Mouse (Mus musculus) heart, embryonic 10.5 days (tissue): ENCODE results near the gene Gm4981. TPM values are rescaled to one million over a fixed set of nuclear protein-coding genes. Genes with fewer than 3 reads are reported as not detected.
"Not testable (repeated sequence)": the region's sequence is repeated elsewhere in the genome, so short reads cannot be mapped to it uniquely, and the experiment has no call there.

Experiments
- DNase-seq: peaks from one replicate; pipeline ENCODE4 v3.0.0-alpha.2; 2017; ENCODE audit warnings: low spot score
- H3K27ac ChIP-seq: fragments of 300-500 bp; sonication (generic); 2 replicates; pipeline ENCODE4 v1.5.1; 2016; ENCODE audit warnings: mild to moderate bottlenecking
- H3K27me3 ChIP-seq: fragments of 300-500 bp; sonication (generic); 2 replicates; pipeline ENCODE4 v1.6.1; 2016; ENCODE audit warnings: mild to moderate bottlenecking; ENCODE audit not compliant: poor library complexity, insufficient read depth, severe bottlenecking
- H3K36me3 ChIP-seq: fragments of 300-500 bp; sonication (generic); 2 replicates; pipeline ENCODE4 v1.6.1; 2016; ENCODE audit warnings: mild to moderate bottlenecking, moderate library complexity
- H3K4me1 ChIP-seq: fragments of 300-500 bp; sonication (generic); 2 replicates; pipeline ENCODE4 v1.6.1; 2016; ENCODE audit warnings: mild to moderate bottlenecking
- H3K4me3 ChIP-seq: fragments of 300-500 bp; sonication (generic); 2 replicates; pipeline ENCODE4 v1.5.1; 2016; ENCODE audit warnings: mild to moderate bottlenecking, moderate library complexity
- H3K9me3 ChIP-seq: fragments of 300-500 bp; sonication (generic); 2 replicates; pipeline ENCODE4 v1.6.1; 2016; ENCODE audit warnings: mild to moderate bottlenecking, moderate library complexity
- WGBS: fragments of 180-500 bp; shearing (Covaris S2); methylation state at CpG from one replicate; pipeline ENCODE4 v1.1.7; 2016; 5-methylcytosine and 5-hydroxymethylcytosine counted together
- polyA plus RNA-seq: library from polyadenylated mRNA; unstranded; fragments of >200 nt; fragmentation: Nextera tagmentation; extraction: Ambion mirVana; gene quantifications from 2 replicates; pipeline ENCODE4 v1.2.1, GENCODE M21; 2016

Gene Gm4981
- 0.06 TPM in 1 of 2 replicates, not detected in the other for polyA plus RNA-seq

GRCm38 (mm10) chr10:58236613-58237012 is at the start of gene Gm4981:
Gm4981 (minus strand) TSS chr10:58236701.
- Histone ChIP-seq H3K4me3 (no peak within 1 kb of the TSS), H3K27me3 (no peaks in the 10 kb centered on the region), H3K36me3 (no peaks in the 10 kb centered on the region), H3K4me1 (no peaks in the 10 kb centered on the region), H3K27ac (no peak within 1 kb of the TSS), H3K9me3 (peaks cover 18% of the 10 kb centered on the region)
- DNase-seq, result peak; percentile 83
- WGBS, result 84% methylated on average over 10 of the region's 10 CpGs

GRCm38 (mm10) chr10:58282238-58282637 is 45.7 kb upstream of the Gm4981 start:
- no peak overlapping the region for H3K27ac ChIP-seq
- WGBS, result 90% methylated on average over 7 of the region's 7 CpGs
- H3K27me3 ChIP-seq, result peaks cover 35% of the 10 kb centered on the region
- H3K9me3 ChIP-seq, result no peaks in the 10 kb centered on the region
- H3K36me3 ChIP-seq, result peaks cover 74% of the 10 kb centered on the region
- H3K4me3 ChIP-seq, result no peak overlapping the region
- H3K4me1 ChIP-seq, result no peaks in the 10 kb centered on the region
- no peak for DNase-seq

GRCm38 (mm10) chr10:58258466-58258865 is 22.0 kb upstream of the Gm4981 start:
- peaks cover 3% of the 10 kb centered on the region; the same call in 1 of the 2 replicates for H3K4me1 ChIP-seq
- H3K27me3 ChIP-seq, result no peaks in the 10 kb centered on the region
- no peaks in the 10 kb centered on the region for H3K9me3 ChIP-seq
- no peak for DNase-seq
- 73% methylated on average over 5 of the region's 5 CpGs for WGBS
- no peak overlapping the region for H3K4me3 ChIP-seq
- no peak overlapping the region for H3K27ac ChIP-seq
- H3K36me3 ChIP-seq, result peaks cover 37% of the 10 kb centered on the region

GRCm38 (mm10) chr10:58255954-58256353 is 19.5 kb upstream of the Gm4981 start:
- H3K9me3 ChIP-seq, result no peaks in the 10 kb centered on the region
- WGBS, result 6% methylated on average over 4 of the region's 4 CpGs
- peak overlapping the region; percentile 91 for H3K4me3 ChIP-seq
- peak overlapping the region; percentile 92; the same call in 1 of the 2 replicates for H3K27ac ChIP-seq
- H3K36me3 ChIP-seq, result peaks cover 22% of the 10 kb centered on the region
- peaks cover 3% of the 10 kb centered on the region; the same call in 1 of the 2 replicates for H3K4me1 ChIP-seq
- H3K27me3 ChIP-seq, result no peaks in the 10 kb centered on the region
- no peak for DNase-seq

- H3K27ac ChIP-seq, result peak within 1 kb of the TSS; percentile 92
- H3K4me1 ChIP-seq, result peaks cover 3% of the 10 kb centered on the region; the same call in 1 of the 2 replicates
- H3K9me3 ChIP-seq, result no peaks in the 10 kb centered on the region
- H3K4me3 ChIP-seq, result peak within 1 kb of the TSS; percentile 91
- peaks cover 20% of the 10 kb centered on the region for H3K36me3 ChIP-seq
- WGBS, result under 1% methylated on average over 58 of the region's 58 CpGs
- peak; percentile 98 for DNase-seq
- no peaks in the 10 kb centered on the region for H3K27me3 ChIP-seq
Observed at GRCm38 (mm10) chr10:58255213-58255892, 18.9 kb upstream of the Gm4981 start, which contains the start of gene Gcc2. Gcc2 (plus strand) TSS chr10:58255497.

GRCm38 (mm10) chr10:58254635-58255175 is 18.2 kb upstream of the Gm4981 start:
- Histone ChIP-seq H3K4me1 (peaks cover 3% of the 10 kb centered on the region; the same call in 1 of the 2 replicates), H3K4me3 (peak overlapping the region; percentile 91), H3K9me3 (no peaks in the 10 kb centered on the region), H3K27me3 (no peaks in the 10 kb centered on the region), H3K36me3 (peaks cover 14% of the 10 kb centered on the region; the same call in 1 of the 2 replicates), H3K27ac (peak overlapping the region; percentile 92; the same call in 1 of the 2 replicates)
- WGBS, result 43% methylated on average over 6 of the region's 6 CpGs
- DNase-seq, result no peak

- no peak overlapping the region for H3K4me3 ChIP-seq
- DNase-seq, result no peak
- WGBS, result 23% methylated on average over 1 of the region's 1 CpGs
- H3K4me1 ChIP-seq, result peaks cover under 1% of the 10 kb centered on the region; the same call in 1 of the 2 replicates
- no peaks in the 10 kb centered on the region for H3K9me3 ChIP-seq
- no peak overlapping the region for H3K27ac ChIP-seq
- H3K27me3 ChIP-seq, result no peaks in the 10 kb centered on the region
- no peaks in the 10 kb centered on the region for H3K36me3 ChIP-seq
Observed at GRCm38 (mm10) chr10:58249535-58249934, 13.0 kb upstream of the Gm4981 start.

- not testable (repeated sequence) for H3K4me3 ChIP-seq, H3K4me1 ChIP-seq, H3K9me3 ChIP-seq, H3K27ac ChIP-seq, H3K27me3 ChIP-seq, H3K36me3 ChIP-seq
- DNase-seq, result peak; percentile 94
- WGBS, result 73% methylated on average over 8 of the region's 8 CpGs
Observed at GRCm38 (mm10) chr10:58238984-58239740, 2.7 kb upstream of the Gm4981 start.

GRCm38 (mm10) chr10:58234985-58235384 is 1.5 kb downstream of the Gm4981 start:
- not testable (repeated sequence) for H3K27me3 ChIP-seq, H3K27ac ChIP-seq, H3K4me1 ChIP-seq, DNase-seq, H3K4me3 ChIP-seq, H3K36me3 ChIP-seq
- 76% methylated on average over 4 of the region's 4 CpGs for WGBS
- peaks cover 22% of the 10 kb centered on the region for H3K9me3 ChIP-seq

GRCm38 (mm10) chr10:58233740-58234121 is 2.8 kb downstream of the Gm4981 start:
- H3K27me3 ChIP-seq, H3K4me1 ChIP-seq, H3K36me3 ChIP-seq, H3K4me3 ChIP-seq, H3K27ac ChIP-seq, DNase-seq: not testable (repeated sequence)
- peaks cover 19% of the 10 kb centered on the region for H3K9me3 ChIP-seq

- not testable (repeated sequence) for H3K4me3 ChIP-seq, H3K27me3 ChIP-seq, H3K27ac ChIP-seq, H3K4me1 ChIP-seq, H3K36me3 ChIP-seq, DNase-seq
- H3K9me3 ChIP-seq, result peaks cover 19% of the 10 kb centered on the region
- WGBS, result 71% methylated on average over 10 of the region's 10 CpGs
Observed at GRCm38 (mm10) chr10:58233054-58233739, 3.3 kb downstream of the Gm4981 start.

- H3K4me1 ChIP-seq, DNase-seq, H3K27ac ChIP-seq, H3K4me3 ChIP-seq, H3K27me3 ChIP-seq, H3K36me3 ChIP-seq: not testable (repeated sequence)
- WGBS, result 66% methylated on average over 6 of the region's 8 CpGs
- peaks cover 17% of the 10 kb centered on the region for H3K9me3 ChIP-seq
Observed at GRCm38 (mm10) chr10:58232641-58232969, 3.9 kb downstream of the Gm4981 start, which contains the start of gene Duxf3. Duxf3 (minus strand) TSS chr10:58232675.
